Mouse (Mus musculus): ENCODE data around the gene Timm8b. TPM values are rescaled to one million over a fixed set of nuclear protein-coding genes. Genes with fewer than 3 reads are reported as not detected.

Timm8b gene
- polyA plus RNA-seq (2011; ENCODE audit: insufficient read depth, insufficient read length, low read depth, missing spikeins), result 119 and 145 TPM in 2 replicates

DNA sequence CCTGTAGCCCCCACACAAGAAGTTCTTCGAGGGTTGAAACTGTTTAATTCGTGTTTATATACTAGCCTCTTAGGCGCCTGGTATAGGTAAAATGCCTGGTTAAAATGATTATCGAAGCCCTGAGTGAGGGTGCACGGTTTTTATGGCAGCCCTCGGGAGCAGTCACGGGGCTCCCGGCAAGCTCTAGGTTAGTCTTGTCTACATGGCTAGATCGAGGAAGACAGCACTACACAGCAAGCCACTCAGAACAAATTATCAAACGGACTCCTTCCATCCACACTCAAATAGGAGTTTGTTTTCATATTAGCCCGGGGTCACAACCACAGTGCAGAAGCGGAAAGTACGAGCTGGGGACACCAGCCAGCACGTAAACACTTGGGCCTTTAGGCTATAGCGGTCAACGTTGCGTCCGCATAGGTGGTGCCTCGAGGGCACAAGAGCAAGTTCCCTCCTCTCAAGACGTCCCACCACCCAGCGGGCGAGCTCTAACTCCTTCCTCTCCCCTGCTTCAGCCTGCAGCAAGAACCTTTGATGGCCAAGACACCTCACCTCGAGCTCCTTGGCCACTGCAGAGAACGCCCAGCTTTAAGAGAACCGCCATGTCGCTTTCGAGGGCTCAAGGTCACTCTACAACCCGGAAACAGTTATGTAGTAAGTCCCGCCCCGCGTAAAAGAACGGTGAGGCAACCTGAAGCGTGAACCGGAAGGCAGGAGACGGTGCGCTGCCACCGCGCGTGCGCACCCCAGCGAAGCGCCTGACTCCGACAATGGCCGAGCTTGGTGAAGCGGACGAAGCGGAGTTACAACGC lies at the start of gene Timm8b, which contains the start of gene Sdhd:
Timm8b (plus strand) TSS at position 722 of the 809 bp plus-strand sequence.
Sdhd (minus strand) TSS at position 624 of the 809 bp plus-strand sequence.
- Histone ChIP-seq H3K27ac (ENCODE audit: insufficient read depth, low read length) (no peak within 1 kb of the TSS), H3K9me3 (replicated peaks; ENCODE audit: control insufficient read depth, insufficient read depth, low read length, poor library complexity, severe bottlenecking) (no peaks in the 10 kb centered on the region), H3K4me3 (ENCODE audit: low read depth, low read length) (peak within 1 kb of the TSS; percentile 90), H3K4me1 (ENCODE audit: control insufficient read depth, insufficient read depth, low read length) (no peaks in the 10 kb centered on the region), H3K36me3 (ENCODE audit: control insufficient read depth, insufficient read depth, low read length, poor library complexity, severe bottlenecking) (peaks cover 26% of the 10 kb centered on the region), H3K9ac (ENCODE audit: low read depth, poor library complexity, severe bottlenecking) (peak within 1 kb of the TSS; percentile 43), H3K27me3 (ENCODE audit: control insufficient read depth, insufficient read depth, low read length, poor library complexity, severe bottlenecking) (no peaks in the 10 kb centered on the region)
- TF ChIP-seq CTCF (IDR thresholded peaks at IDR 0.05; ENCODE audit: low read depth, low read length) (no peak), POLR2A (IDR thresholded peaks at IDR 0.05; ENCODE audit: insufficient read depth, low read length) (peak; percentile 84), EP300 (IDR thresholded peaks at IDR 0.05; ENCODE audit: insufficient read depth, low read depth, low read length) (peak; percentile 27; the same call in 1 of the 2 replicates)

- no peak for TF ChIP-seq CTCF (IDR thresholded peaks at IDR 0.05; ENCODE audit: low read depth, low read length)
- no peak for TF ChIP-seq POLR2A (IDR thresholded peaks at IDR 0.05; ENCODE audit: insufficient read depth, low read length)
- TF ChIP-seq EP300 (IDR thresholded peaks at IDR 0.05; ENCODE audit: insufficient read depth, low read depth, low read length), result no peak
- H3K4me3 ChIP-seq (ENCODE audit: low read depth, low read length), result no peak within 1 kb of the TSS
- H3K27ac ChIP-seq (ENCODE audit: insufficient read depth, low read length), result no peak within 1 kb of the TSS
- peaks cover 2% of the 10 kb centered on the region; the same call in 1 of the 2 replicates for H3K27me3 ChIP-seq (ENCODE audit: control insufficient read depth, insufficient read depth, low read length, poor library complexity, severe bottlenecking)
- no peak within 1 kb of the TSS for H3K9ac ChIP-seq (ENCODE audit: low read depth, poor library complexity, severe bottlenecking)
- no peaks in the 10 kb centered on the region for H3K9me3 ChIP-seq (replicated peaks; ENCODE audit: control insufficient read depth, insufficient read depth, low read length, poor library complexity, severe bottlenecking)
- no peaks in the 10 kb centered on the region for H3K36me3 ChIP-seq (ENCODE audit: control insufficient read depth, insufficient read depth, low read length, poor library complexity, severe bottlenecking)
- no peaks in the 10 kb centered on the region for H3K4me1 ChIP-seq (ENCODE audit: control insufficient read depth, insufficient read depth, low read length)
These were observed 49.2 kb upstream of the Timm8b start, which contains the start of gene Il18 for GRCm38 (mm10) chr9:50554241-50555093. Gene Il18 (plus strand): TSS chr9:50554827.

DNA sequence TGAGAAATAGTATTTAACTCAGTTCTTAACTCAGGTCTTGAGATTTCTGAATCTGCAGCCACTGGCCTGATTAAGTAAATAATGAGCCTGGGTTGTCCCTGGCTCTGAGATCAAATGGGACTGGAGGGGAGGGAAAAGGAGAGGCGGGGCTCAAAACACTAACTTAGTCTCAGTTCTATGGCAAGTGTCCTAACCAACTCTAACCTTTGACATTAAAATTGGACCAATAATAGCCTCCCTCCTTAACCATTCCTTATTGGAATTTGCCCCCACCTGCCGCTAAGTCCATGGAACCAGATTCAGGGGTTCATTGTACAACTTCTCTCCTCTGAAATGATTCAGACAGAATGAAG lies 48.6 kb upstream of the Timm8b start, which contains the start of gene Bco2:
Bco2 (minus strand) TSS at position 88 of the 353 bp plus-strand sequence.
- TF ChIP-seq POLR2A (IDR thresholded peaks at IDR 0.05; ENCODE audit: insufficient read depth, low read length) (no peak), EP300 (IDR thresholded peaks at IDR 0.05; ENCODE audit: insufficient read depth, low read depth, low read length) (no peak), CTCF (IDR thresholded peaks at IDR 0.05; ENCODE audit: low read depth, low read length) (no peak)

GRCm38 (mm10) chr9:50561145-50561917 lies 42.4 kb upstream of the Timm8b start, which contains the start of gene Tex12:
Gene Tex12 (minus strand): TSS chr9:50561325.
- Histone ChIP-seq H3K27ac (ENCODE audit: insufficient read depth, low read length) (no peak within 1 kb of the TSS), H3K4me3 (ENCODE audit: low read depth, low read length) (peak within 1 kb of the TSS; percentile 2; the same call in 1 of the 2 replicates), H3K9ac (ENCODE audit: low read depth, poor library complexity, severe bottlenecking) (no peak within 1 kb of the TSS), H3K4me1 (ENCODE audit: control insufficient read depth, insufficient read depth, low read length) (no peaks in the 10 kb centered on the region), H3K9me3 (replicated peaks; ENCODE audit: control insufficient read depth, insufficient read depth, low read length, poor library complexity, severe bottlenecking) (peaks cover 4% of the 10 kb centered on the region), H3K36me3 (ENCODE audit: control insufficient read depth, insufficient read depth, low read length, poor library complexity, severe bottlenecking) (no peaks in the 10 kb centered on the region), H3K27me3 (ENCODE audit: control insufficient read depth, insufficient read depth, low read length, poor library complexity, severe bottlenecking) (peaks cover 2% of the 10 kb centered on the region; the same call in 1 of the 2 replicates)
- no peak for TF ChIP-seq CTCF (IDR thresholded peaks at IDR 0.05; ENCODE audit: low read depth, low read length)
- TF ChIP-seq EP300 (IDR thresholded peaks at IDR 0.05; ENCODE audit: insufficient read depth, low read depth, low read length), result no peak
- no peak for TF ChIP-seq POLR2A (IDR thresholded peaks at IDR 0.05; ENCODE audit: insufficient read depth, low read length)

More for the DNA sequence above, 48.6 kb upstream of the Timm8b start, which contains the start of gene Bco2:
- Histone ChIP-seq H3K4me1 (ENCODE audit: control insufficient read depth, insufficient read depth, low read length) (no peaks in the 10 kb centered on the region), H3K36me3 (ENCODE audit: control insufficient read depth, insufficient read depth, low read length, poor library complexity, severe bottlenecking) (no peaks in the 10 kb centered on the region), H3K9ac (ENCODE audit: low read depth, poor library complexity, severe bottlenecking) (no peak within 1 kb of the TSS), H3K9me3 (replicated peaks; ENCODE audit: control insufficient read depth, insufficient read depth, low read length, poor library complexity, severe bottlenecking) (no peaks in the 10 kb centered on the region), H3K4me3 (ENCODE audit: low read depth, low read length) (no peak within 1 kb of the TSS), H3K27ac (ENCODE audit: insufficient read depth, low read length) (no peak within 1 kb of the TSS), H3K27me3 (ENCODE audit: control insufficient read depth, insufficient read depth, low read length, poor library complexity, severe bottlenecking) (peaks cover 2% of the 10 kb centered on the region; the same call in 1 of the 2 replicates)

DNA sequence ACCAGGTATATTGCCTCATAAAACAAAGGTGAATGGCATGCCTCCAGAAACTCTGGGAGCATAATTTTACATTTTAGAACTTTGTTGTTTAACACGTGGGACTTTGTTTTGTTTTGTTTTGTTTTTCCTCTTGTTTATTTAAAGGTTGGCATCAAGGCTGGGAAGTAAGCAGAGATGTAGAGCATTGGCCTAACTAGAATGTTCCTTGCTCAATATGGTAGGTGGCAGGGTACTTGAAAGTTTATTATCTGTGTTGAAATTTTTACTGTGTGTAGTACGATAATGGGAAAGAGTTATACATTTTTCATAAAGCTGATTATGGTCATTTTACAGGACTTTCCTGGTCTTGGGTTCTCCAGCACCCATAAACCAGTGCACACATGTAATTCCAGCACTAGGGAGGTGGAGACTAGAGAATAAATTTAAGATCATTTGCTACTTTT lies 41.8 kb upstream of the Timm8b start:
- no peak overlapping the region for H3K4me3 ChIP-seq (ENCODE audit: low read depth, low read length)
- H3K27ac ChIP-seq (ENCODE audit: insufficient read depth, low read length), result no peak overlapping the region
- H3K9me3 ChIP-seq (replicated peaks; ENCODE audit: control insufficient read depth, insufficient read depth, low read length, poor library complexity, severe bottlenecking), result peaks cover 4% of the 10 kb centered on the region
- H3K4me1 ChIP-seq (ENCODE audit: control insufficient read depth, insufficient read depth, low read length), result no peaks in the 10 kb centered on the region
- H3K9ac ChIP-seq (ENCODE audit: low read depth, poor library complexity, severe bottlenecking), result no peak overlapping the region
- no peak for TF ChIP-seq POLR2A (IDR thresholded peaks at IDR 0.05; ENCODE audit: insufficient read depth, low read length)
- TF ChIP-seq EP300 (IDR thresholded peaks at IDR 0.05; ENCODE audit: insufficient read depth, low read depth, low read length), result no peak
- no peaks in the 10 kb centered on the region for H3K36me3 ChIP-seq (ENCODE audit: control insufficient read depth, insufficient read depth, low read length, poor library complexity, severe bottlenecking)
- peaks cover 2% of the 10 kb centered on the region; the same call in 1 of the 2 replicates for H3K27me3 ChIP-seq (ENCODE audit: control insufficient read depth, insufficient read depth, low read length, poor library complexity, severe bottlenecking)
